Mouse (Mus musculus): ENCODE measurements around the gene Fgfr2.

Fgfr2 gene

DNA sequence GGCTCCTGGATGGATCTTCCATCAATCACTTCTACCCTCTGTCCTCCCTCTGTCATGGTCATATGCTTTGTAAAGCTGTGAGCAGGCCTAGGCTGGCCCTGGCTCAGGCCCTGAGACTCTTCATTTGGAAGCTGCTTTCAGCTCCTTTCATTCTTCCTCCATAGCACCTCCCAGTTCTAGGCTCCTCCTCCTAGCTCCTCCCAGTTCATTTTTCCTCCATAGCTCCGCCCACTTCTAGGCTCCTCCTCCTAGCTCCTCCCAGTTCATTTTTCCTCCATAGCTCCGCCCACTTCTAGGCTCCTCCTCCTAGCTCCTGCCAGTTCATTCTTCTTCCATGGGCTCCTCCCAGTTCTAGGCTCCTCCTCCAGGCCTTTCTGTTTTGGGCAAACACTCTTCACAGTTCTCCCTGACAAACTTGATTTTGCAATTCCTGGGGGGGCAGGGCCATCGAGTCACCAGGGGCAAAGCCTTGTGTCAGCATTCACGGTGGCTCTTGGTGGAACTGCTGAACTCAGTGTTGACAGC, 880.5 kb downstream of the Fgfr2 start:
- no peak for DNase-seq

DNA sequence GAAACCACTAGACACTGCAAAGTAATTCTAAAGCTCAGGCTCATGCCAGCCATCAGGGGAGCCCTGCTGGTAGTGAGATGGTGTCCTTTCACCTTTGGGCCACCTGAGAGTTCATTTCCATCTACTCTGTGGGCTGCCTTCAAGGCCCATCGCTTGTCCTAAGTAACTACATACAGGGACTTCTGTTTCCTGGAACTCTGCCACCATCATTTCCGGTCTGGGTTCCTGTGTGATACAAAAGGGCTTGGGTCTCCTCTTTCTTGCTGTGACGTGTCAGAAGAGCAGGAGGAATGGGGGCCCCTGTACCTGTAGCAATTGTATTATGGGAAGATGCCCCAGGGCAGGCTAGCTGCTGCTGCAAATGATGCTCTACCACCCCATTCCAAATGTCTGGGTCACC, 884.2 kb downstream of the Fgfr2 start:
- no peak for DNase-seq

GRCm38 (mm10) chr7:132237191-132237590, 886.0 kb downstream of the Fgfr2 start:
- no peak for DNase-seq

- no peak for DNase-seq
These were observed 886.4 kb downstream of the Fgfr2 start for GRCm38 (mm10) chr7:132236789-132237188.

DNA sequence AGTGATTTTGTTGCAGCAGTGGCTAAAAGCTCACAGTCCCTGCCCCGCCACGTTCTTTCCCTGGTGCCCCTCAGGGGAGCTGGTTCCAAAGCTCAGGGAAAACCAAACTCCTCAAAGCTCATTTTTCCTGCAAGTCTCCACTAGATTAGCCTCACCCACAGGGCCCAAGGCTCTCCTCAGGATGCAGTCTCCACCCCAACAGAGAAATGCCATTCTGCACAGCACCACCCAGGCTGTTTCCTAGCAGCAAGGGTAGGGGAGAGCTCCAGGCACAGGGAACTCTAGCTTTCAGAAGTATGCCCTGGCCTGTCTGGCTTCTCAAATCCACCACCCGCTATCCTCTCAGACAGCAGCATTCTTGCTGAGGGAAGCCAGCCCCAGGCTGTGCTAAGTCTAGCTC, 888.9 kb downstream of the Fgfr2 start:
- DNase-seq, result no peak

DNA sequence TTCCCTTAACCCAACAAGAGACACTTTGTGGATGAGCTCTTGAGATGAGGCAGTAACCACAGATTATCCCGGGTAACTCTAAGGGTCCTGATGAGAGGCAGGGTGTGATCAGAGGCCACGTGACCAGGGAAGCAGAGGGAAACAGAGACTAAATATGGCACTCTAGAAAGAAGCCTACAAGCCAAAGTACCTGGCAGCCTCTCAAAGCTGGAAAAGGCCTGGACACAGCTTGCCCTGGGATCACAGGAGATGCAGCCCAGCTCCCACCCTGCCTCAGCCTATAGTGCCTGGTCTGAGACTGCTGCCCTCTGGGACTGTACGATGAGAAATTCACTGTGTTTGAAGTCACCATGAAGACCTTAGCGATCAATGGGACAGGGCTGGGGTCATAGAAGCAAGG, 889.4 kb downstream of the Fgfr2 start:
- peak; percentile 44 to 50 for DNase-seq

GRCm38 (mm10) chr7:132232937-132233336, 890.2 kb downstream of the Fgfr2 start:
- no peak for DNase-seq

GRCm38 (mm10) chr7:132231476-132231875, 891.7 kb downstream of the Fgfr2 start:
- peak in 1 of 2 experiments; percentile 36 for DNase-seq

DNA sequence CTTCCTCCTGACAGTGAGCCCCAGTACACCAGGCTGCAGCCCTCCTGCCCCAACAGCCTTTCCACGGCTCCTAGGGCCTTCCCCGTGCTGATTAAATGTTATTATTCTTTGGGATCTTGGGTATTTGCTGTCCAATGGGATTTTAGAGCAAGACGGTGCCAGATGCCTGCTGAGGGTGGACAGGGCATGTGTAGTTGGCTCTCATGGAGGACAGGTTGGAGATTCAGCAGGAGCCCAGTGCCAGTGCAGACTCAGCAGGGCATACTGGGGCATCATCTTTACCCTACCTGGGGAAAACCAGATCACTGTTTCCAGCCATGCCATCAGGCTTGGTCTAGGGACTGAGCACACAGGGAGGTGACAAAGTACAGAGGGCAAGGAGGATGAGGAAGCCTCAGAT, 892.2 kb downstream of the Fgfr2 start:
- peak; percentile 79 to 84 for DNase-seq

- peak in 1 of 2 experiments; percentile 6 for DNase-seq
These were observed 896.0 kb downstream of the Fgfr2 start for GRCm38 (mm10) chr7:132227075-132227640.

DNA sequence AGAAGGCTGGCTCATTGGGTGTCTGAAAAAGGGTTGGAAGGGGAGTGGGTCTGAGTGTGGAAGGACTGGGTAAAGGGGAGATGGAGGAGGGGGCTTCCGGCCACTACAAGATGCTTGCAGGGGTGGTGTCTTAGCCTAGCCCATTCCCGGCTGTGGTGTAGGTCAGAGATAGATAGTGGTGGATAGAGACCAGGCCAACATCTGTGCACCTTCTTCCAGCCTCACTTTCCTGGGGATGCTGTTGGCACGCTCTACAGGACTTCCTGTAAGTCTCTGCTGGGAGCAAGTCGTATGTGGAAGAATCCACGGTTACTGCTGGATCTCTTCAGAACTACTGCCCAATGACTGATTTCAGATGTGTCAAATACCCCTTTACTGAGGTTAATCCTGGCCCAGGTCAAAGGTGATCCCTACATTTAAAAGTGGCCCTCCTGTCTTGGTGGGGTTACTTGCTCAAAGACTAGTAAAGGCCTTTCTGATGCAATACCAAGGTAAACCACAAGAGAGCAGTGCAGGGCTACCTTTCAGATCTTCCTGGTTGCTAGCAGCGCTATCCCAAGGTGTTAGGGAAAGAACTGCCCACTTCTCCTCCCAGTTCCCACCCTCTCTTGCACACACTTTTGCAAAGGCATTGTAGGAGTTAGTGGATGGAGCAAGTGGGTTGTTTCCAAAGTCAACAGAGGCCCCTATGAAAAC, 896.6 kb downstream of the Fgfr2 start:
- peak; percentile 82 to 92 for DNase-seq

- DNase-seq, result no peak
These were observed 899.6 kb downstream of the Fgfr2 start for GRCm38 (mm10) chr7:132223452-132224141.

DNA sequence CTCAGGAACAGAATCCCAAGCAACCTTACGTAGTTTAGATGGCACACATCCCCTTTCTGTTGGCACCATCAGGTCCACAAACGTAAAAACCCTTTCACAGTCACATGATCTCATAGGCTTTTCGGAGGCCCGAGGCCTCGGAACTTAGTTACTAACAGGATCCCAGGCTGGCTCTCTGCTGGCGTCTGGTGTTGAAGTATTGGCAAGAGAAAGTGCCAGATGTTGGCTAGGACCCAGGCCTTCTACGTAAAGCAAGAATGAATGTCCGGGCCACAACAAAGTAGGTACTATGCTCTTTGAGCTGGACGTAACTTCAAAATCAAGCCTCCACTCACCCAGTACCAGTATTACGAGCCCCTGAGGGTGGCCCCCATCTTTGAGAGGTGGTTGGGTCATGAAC, 909.1 kb downstream of the Fgfr2 start:
- peak in 1 of 2 experiments; percentile 19 for DNase-seq

GRCm38 (mm10) chr7:132213460-132213859, 909.7 kb downstream of the Fgfr2 start:
- peak; percentile 85 to 86 for DNase-seq

DNA sequence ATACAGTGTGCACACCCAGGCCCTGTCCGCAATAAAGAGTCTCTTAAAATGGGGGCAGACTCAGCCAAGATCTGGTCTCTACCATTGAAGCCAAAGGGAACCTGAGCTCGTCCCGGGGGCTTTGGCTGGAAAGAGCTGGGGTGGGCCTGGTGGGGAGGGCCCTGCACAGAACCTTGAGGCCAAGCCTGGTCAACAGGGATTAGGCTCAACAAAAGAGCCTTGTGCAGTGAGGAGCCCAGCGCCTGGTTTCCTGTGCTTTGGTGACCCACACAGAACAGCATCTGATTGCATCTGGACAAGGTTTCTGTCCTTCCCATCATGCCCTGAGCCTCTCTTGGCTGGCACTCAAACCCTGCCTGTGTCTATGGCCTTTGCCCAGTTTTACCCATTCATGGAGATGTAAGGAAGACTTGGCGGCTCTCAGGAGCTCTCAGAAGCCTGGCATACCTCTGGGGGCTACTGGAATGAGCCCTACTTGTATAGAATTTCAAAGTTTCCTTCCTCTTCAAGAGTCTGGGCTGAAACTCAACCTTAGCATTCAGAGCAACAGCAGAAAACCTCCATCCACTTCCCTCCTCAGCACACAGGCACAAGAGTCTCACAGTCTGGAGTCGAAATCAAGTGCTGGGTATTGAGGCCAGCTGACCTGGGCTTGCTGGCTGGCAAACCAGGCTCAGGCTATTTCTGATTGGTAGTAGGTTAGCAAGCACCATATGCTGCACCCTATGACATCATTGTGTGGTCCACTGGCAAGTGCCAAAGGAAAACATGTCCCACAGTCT, 911.0 kb downstream of the Fgfr2 start:
- peak; percentile 72 to 80 for DNase-seq

- peak in 1 of 2 experiments; percentile 7 for DNase-seq
These were observed 912.5 kb downstream of the Fgfr2 start for GRCm38 (mm10) chr7:132210616-132211015.

DNA sequence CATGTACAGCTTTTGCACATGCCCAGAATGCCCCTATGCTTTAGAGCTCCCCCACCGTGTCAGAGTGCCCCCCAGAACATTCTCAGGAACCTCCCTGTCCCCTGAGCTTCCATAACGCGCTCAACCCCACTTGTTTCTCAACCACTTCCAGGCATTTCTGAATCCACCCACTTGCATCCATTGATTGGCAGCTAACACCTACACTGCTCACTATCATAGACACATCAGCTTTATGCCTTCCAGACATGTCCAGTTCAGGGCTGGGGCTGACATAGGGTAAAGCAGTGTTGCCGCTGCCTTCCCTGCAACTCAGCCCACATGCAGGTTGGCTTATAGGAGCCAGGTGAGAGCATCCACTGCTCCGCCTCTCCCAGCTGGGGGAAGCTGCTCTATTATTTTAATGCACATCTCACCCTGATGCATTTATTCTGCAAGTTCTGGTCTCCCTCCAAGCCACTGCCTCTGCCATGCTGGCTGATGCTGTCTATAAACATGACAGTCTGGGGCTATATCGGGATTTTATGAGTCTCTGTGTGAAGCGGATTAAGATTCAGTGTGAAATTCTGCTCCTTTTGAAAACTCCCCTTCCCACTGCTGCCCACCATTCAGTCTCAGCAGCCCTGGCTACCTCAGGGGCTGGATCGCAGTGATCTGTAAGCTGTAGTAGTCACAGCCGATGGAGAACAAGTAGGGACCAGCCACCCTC, 914.1 kb downstream of the Fgfr2 start:
- DNase-seq, result no peak

DNA sequence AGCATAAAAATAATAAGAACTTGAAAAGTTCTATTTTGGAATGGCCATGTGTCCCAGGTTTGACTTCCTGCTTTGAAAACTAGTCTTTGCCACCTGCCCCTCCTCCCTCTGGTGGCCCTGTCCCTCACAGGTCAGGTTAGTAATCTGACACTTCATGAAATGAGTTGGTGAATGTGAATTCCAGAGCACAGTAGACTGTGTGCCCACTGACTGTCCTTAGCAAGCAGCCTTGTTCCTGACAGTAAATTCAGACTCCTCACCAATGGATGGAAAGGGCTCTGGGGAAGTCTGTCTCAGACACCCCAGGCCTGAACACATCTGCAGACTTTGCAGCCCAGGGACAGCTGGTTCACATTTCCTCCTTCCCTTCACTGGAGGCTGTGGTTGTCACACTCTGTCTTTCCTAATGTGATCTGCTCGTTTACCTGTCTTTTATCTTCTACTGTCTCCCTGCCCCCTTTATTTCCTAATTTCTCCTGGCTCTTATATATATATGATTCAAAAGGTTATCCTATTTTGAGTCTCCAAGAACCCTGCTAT, 919.0 kb downstream of the Fgfr2 start:
- DNase-seq, result no peak

DNA sequence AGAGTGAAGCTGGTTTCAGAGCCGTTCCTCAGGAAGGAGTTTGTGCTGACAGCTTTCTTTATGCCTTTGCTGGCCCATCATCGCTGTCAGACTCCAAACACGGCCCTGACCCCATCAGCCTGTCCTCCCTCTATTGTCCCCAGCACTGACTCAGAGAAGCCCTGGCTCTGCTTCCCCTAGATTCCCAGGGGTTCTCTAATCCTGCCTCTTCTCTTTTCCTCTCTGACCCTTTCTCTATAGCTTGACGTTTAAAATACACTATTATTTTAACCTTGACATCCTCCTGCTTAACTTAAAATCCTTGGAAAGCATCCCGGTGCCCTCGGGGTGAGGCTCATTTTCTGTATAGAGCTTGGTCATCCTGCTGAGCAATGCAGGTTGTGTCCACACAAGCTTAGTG, 923.5 kb downstream of the Fgfr2 start:
- DNase-seq, result no peak

GRCm38 (mm10) chr7:132198806-132199205, 924.3 kb downstream of the Fgfr2 start:
- DNase-seq, result no peak

- DNase-seq, result no peak
These were observed 925.2 kb downstream of the Fgfr2 start for GRCm38 (mm10) chr7:132197817-132198475.
